Mouse (Mus musculus): ENCODE measurements around the gene Naa50. TPM values are rescaled to one million over a fixed set of nuclear protein-coding genes. Genes with fewer than 3 reads are reported as not detected.

Gene Naa50
- total and polyA plus RNA-seq, 3 experiments: 40.1 to 200 (median 122) TPM

DNA sequence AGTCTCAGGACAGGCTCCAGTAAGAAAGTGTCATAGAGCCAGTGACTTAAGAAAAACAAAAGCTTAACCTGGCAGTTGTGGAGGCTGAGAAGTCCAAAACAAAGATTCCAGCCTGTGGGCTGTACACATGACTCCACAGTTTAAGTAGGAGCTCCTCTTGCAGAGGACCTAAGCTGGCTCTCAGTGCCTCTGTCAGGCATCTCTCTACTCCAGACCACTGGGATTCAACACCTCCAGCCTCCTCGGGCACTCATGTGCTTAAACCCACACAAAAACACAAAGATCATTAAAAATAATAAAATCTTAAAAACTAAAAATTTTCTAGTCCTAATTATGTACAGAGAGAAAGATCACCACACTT lies 71.4 kb downstream of the Naa50 start:
- Histone ChIP-seq H3K36me3 (replicated peaks in 1 of 2; ENCODE audit: control insufficient read depth in 1 of 2, insufficient read depth in 1 of 2, low read length in 1 of 2) (peaks cover 12 to 69% of the 10 kb centered on the region in 2 experiments), H3K79me2 (replicated peaks; ENCODE audit: control insufficient read depth, extremely low read depth, insufficient read depth, poor library complexity, severe bottlenecking) (no peaks in the 10 kb centered on the region), H3K4me3 (replicated peaks in 1 of 3; ENCODE audit: low read depth in 2 of 3, low read length in 2 of 3, poor library complexity in 1 of 3) (no peak overlapping the region), H3K9me3 (replicated peaks; ENCODE audit: low read length) (no peaks in the 10 kb centered on the region), H3K27me3 (replicated peaks) (no peaks in the 10 kb centered on the region), H3K9ac (ENCODE audit: insufficient read depth, low read depth) (no peak overlapping the region), H3K4me1 (ENCODE audit: control insufficient read depth in 1 of 2, insufficient read depth in 2 of 2) (peaks cover 0 to 24% of the 10 kb centered on the region in 2 experiments; a peak in 2 of 4 replicates), H3K27ac (ENCODE audit: insufficient read depth, low read depth) (no peak overlapping the region), H3K4me2 (ENCODE audit: insufficient read depth, low read depth, poor library complexity, severe bottlenecking) (no peak overlapping the region)
- DNase-seq (ENCODE audit: extremely low read depth): no peak
- in situ Hi-C loops (cut with MboI; ENCODE audit: low pct_ligation_motif_present, low pct_unique_long_range_greater_than_20kb, low sequenced_read_pairs) (no loop called here), dilution Hi-C loops (cut with MboI; ENCODE audit: extremely low pct_ligation_motif_present, extremely low pct_unique_long_range_greater_than_20kb, low sequenced_read_pairs) (no loop called here)
- TF ChIP-seq CTCF (conservative IDR thresholded peaks at IDR 0.05 in 1 of 2, IDR thresholded peaks at IDR 0.05 in 1 of 2; ENCODE audit: low read depth in 2 of 2, low read length in 2 of 2): no peak
- no peak for TF ChIP-seq ELF1 (IDR thresholded peaks at IDR 0.05; ENCODE audit: low read depth, low read length)

DNA sequence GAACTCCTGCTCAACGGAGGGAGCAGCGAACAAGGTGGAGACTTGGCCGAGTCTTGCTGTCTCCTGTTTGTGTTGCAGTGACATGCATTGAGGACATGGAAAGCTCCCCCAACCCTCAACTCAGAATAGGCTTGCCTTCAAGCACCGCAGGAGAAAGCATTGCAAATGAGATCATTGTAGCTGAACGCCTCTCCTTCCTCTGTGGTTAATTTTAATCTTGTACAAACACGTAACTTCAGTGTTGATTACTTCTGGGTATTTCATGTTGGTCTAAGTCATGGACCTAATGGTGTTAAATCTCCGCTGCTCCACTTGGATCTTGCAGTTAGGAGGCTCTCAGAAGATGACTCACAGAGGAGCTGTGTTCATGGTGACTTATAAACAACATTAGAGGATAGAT lies 73.1 kb downstream of the Naa50 start:
- Histone ChIP-seq H3K4me1 (ENCODE audit: control insufficient read depth in 1 of 2, insufficient read depth in 2 of 2) (peaks cover 0 to 24% of the 10 kb centered on the region in 2 experiments; a peak in 2 of 4 replicates), H3K9me3 (replicated peaks; ENCODE audit: low read length) (no peaks in the 10 kb centered on the region), H3K36me3 (replicated peaks in 1 of 2; ENCODE audit: control insufficient read depth in 1 of 2, insufficient read depth in 1 of 2, low read length in 1 of 2) (peaks cover 25 to 74% of the 10 kb centered on the region in 2 experiments), H3K27me3 (replicated peaks) (no peaks in the 10 kb centered on the region), H3K9ac (ENCODE audit: insufficient read depth, low read depth) (no peak overlapping the region), H3K27ac (ENCODE audit: insufficient read depth, low read depth) (no peak overlapping the region), H3K4me3 (replicated peaks in 1 of 3; ENCODE audit: low read depth in 2 of 3, low read length in 2 of 3, poor library complexity in 1 of 3) (no peak overlapping the region), H3K79me2 (replicated peaks; ENCODE audit: control insufficient read depth, extremely low read depth, insufficient read depth, poor library complexity, severe bottlenecking) (no peaks in the 10 kb centered on the region), H3K4me2 (ENCODE audit: insufficient read depth, low read depth, poor library complexity, severe bottlenecking) (no peak overlapping the region)
- in situ Hi-C loops (cut with MboI; ENCODE audit: low pct_ligation_motif_present, low pct_unique_long_range_greater_than_20kb, low sequenced_read_pairs): no loop called here
- no peak for TF ChIP-seq NRF1 (IDR thresholded peaks at IDR 0.05; ENCODE audit: low read depth, low read length)
- TF ChIP-seq EP300 (IDR thresholded peaks at IDR 0.05; ENCODE audit: low read length): no peak
- TF ChIP-seq POLR2A (IDR thresholded peaks at IDR 0.05; ENCODE audit: low read depth, low read length): no peak
- no peak for TF ChIP-seq POLR2AphosphoS2 (IDR thresholded peaks at IDR 0.05; ENCODE audit: low read depth, low read length)
- no peak for TF ChIP-seq UBTF (IDR thresholded peaks at IDR 0.05; ENCODE audit: low read depth, low read length)
- no peak for TF ChIP-seq TBP (conservative IDR thresholded peaks at IDR 0.05; ENCODE audit: low read depth, low read length)
- TF ChIP-seq SMC3 (IDR thresholded peaks at IDR 0.05; ENCODE audit: low read depth, low read length): no peak
- no peak for TF ChIP-seq ZKSCAN1 (IDR thresholded peaks at IDR 0.05; ENCODE audit: borderline replicate concordance, low read depth, low read length)
- peak; percentile 24 for DNase-seq (ENCODE audit: extremely low read depth)
- dilution Hi-C loops (cut with MboI; ENCODE audit: extremely low pct_ligation_motif_present, extremely low pct_unique_long_range_greater_than_20kb, low sequenced_read_pairs): no loop called here

Other genes with a start within 250 kb of the Naa50 start
- 52.1 and 64.3 TPM in 2 replicates for gene Qtrt2, start 213.0 kb upstream of the Naa50 start, total RNA-seq (2012; rRNA removed)
- gene Qtrt2, start 213.0 kb upstream of the Naa50 start, total RNA-seq (2014; rRNA removed): 94.1 and 108 TPM in 2 replicates
- gene Qtrt2, start 213.0 kb upstream of the Naa50 start, polyA plus RNA-seq (2012; ENCODE audit: insufficient read length, low read depth): 60.0 and 71.6 TPM in 2 replicates
- 0.59 and 0.68 TPM in 2 replicates for gene Zdhhc23, start 160.0 kb upstream of the Naa50 start, total RNA-seq (2012; rRNA removed)
- 0.07 and 0.20 TPM in 2 replicates for gene Zdhhc23, start 160.0 kb upstream of the Naa50 start, total RNA-seq (2014; rRNA removed)
- 0.46 and 0.55 TPM in 2 replicates for gene Zdhhc23, start 160.0 kb upstream of the Naa50 start, polyA plus RNA-seq (2012; ENCODE audit: insufficient read length, low read depth)
- 1.5 and 1.9 TPM in 2 replicates for gene Gramd1c, start 76.5 kb upstream of the Naa50 start, total RNA-seq (2012; rRNA removed)
- 3.9 and 5.1 TPM in 2 replicates for gene Gramd1c, start 76.5 kb upstream of the Naa50 start, total RNA-seq (2014; rRNA removed)
- 3.1 and 3.5 TPM in 2 replicates for gene Gramd1c, start 76.5 kb upstream of the Naa50 start, polyA plus RNA-seq (2012; ENCODE audit: insufficient read length, low read depth)
- gene Atp6v1a, start 125 bp upstream of the Naa50 start, total RNA-seq (2012; rRNA removed): 72.4 and 78.5 TPM in 2 replicates
- gene Atp6v1a, start 125 bp upstream of the Naa50 start, total RNA-seq (2014; rRNA removed): 104 and 113 TPM in 2 replicates
- gene Atp6v1a, start 125 bp upstream of the Naa50 start, polyA plus RNA-seq (2012; ENCODE audit: insufficient read length, low read depth): 71.2 and 75.0 TPM in 2 replicates
- gene Usf3, start 33.4 kb downstream of the Naa50 start, total RNA-seq (2012; rRNA removed): 4.8 and 5.2 TPM in 2 replicates
- 3.6 and 4.0 TPM in 2 replicates for gene Usf3, start 33.4 kb downstream of the Naa50 start, total RNA-seq (2014; rRNA removed)
- gene Usf3, start 33.4 kb downstream of the Naa50 start, polyA plus RNA-seq (2012; ENCODE audit: insufficient read length, low read depth): 5.0 and 8.5 TPM in 2 replicates
- gene Sidt1, start 193.4 kb downstream of the Naa50 start, total RNA-seq (2012; rRNA removed): not detected in 2 replicates
- not detected in 2 replicates for gene Sidt1, start 193.4 kb downstream of the Naa50 start, total RNA-seq (2014; rRNA removed)
- gene Sidt1, start 193.4 kb downstream of the Naa50 start, polyA plus RNA-seq (2012; ENCODE audit: insufficient read length, low read depth): not detected in 2 replicates
- gene Spice1, start 207.3 kb downstream of the Naa50 start, total RNA-seq (2012; rRNA removed): 10.5 and 15.7 TPM in 2 replicates
- 19.6 and 23.8 TPM in 2 replicates for gene Spice1, start 207.3 kb downstream of the Naa50 start, total RNA-seq (2014; rRNA removed)
- gene Spice1, start 207.3 kb downstream of the Naa50 start, polyA plus RNA-seq (2012; ENCODE audit: insufficient read length, low read depth): 12.1 and 14.9 TPM in 2 replicates

Data from CH12.LX (cell line).